Mouse (Mus musculus) ES-Bruce4 (cell line): ENCODE data around the gene Asb5.

Source experiments
- CTCF ChIP-seq: IDR thresholded peaks from one replicate; pipeline ENCODE4 v1.8.1; 2011; ENCODE audit warnings: low read depth, low read length
- EP300 ChIP-seq: IDR thresholded peaks from 2 replicates; pipeline ENCODE4 v1.6.1; 2011; ENCODE audit warnings: low read depth, low read length; ENCODE audit not compliant: insufficient read depth
- POLR2A ChIP-seq: IDR thresholded peaks from one replicate; pipeline ENCODE4 v1.8.1; 2011; ENCODE audit warnings: low read length; ENCODE audit not compliant: insufficient read depth

GRCm38 (mm10) chr8:54518756-54519460 lies 10.5 kb upstream of the Asb5 start:
- TF ChIP-seq EP300 (no peak), POLR2A (no peak), CTCF (no peak)
